Mouse (Mus musculus) testis, adult 2 months (tissue): ENCODE data around the gene Coasy. TPM values are rescaled to one million over a fixed set of nuclear protein-coding genes. Genes with fewer than 3 reads are reported as not detected.

Experiments
- H3K27ac ChIP-seq: fragments of 200-500 bp; 2 replicates; pipeline ENCODE4 v1.5.1; 2012; ENCODE audit warnings: low read depth, low read length; ENCODE audit not compliant: control insufficient read depth, insufficient read depth
- H3K27me3 ChIP-seq: fragments of 200-500 bp; 2 replicates; pipeline ENCODE4 v1.6.1; 2012; ENCODE audit warnings: mild to moderate bottlenecking, low read length, moderate library complexity; ENCODE audit not compliant: control insufficient read depth, insufficient read depth
- H3K36me3 ChIP-seq: fragments of 200-500 bp; 2 replicates; pipeline ENCODE4 v1.6.1; 2012; ENCODE audit warnings: mild to moderate bottlenecking, low read length; ENCODE audit not compliant: control insufficient read depth, insufficient read depth
- H3K4me1 ChIP-seq: fragments of 200-500 bp; 2 replicates; pipeline ENCODE4 v1.6.1; 2012; ENCODE audit warnings: low read length; ENCODE audit not compliant: control insufficient read depth, insufficient read depth
- H3K4me3 ChIP-seq: fragments of 200-500 bp; 2 replicates; pipeline ENCODE4 v1.5.1; 2012; ENCODE audit warnings: low read depth, mild to moderate bottlenecking, low read length, moderate library complexity, mixed read lengths; ENCODE audit not compliant: control insufficient read depth
- CTCF ChIP-seq: fragments of 200-500 bp; IDR thresholded peaks from 2 replicates; pipeline ENCODE4 v1.5.1; 2012; ENCODE audit warnings: low read depth, mild to moderate bottlenecking, inconsistent platforms, low read length, moderate library complexity; ENCODE audit not compliant: control insufficient read depth, insufficient read depth, insufficient replicate concordance
- POLR2A ChIP-seq: fragments of 200-500 bp; IDR thresholded peaks from 2 replicates; pipeline ENCODE4 v1.6.1; 2012; ENCODE audit warnings: low read depth, mild to moderate bottlenecking, inconsistent platforms, low read length, moderate library complexity; ENCODE audit not compliant: control insufficient read depth
- polyA plus RNA-seq: library from polyadenylated mRNA; depleted of rRNA; stranded (reverse); fragments of >200 nt; gene quantifications from 2 replicates; pipeline ENCODE4 v1.2.3, GENCODE M21; 2012

Coasy gene
- polyA plus RNA-seq, 1 experiment = 21.0 TPM

DNA sequence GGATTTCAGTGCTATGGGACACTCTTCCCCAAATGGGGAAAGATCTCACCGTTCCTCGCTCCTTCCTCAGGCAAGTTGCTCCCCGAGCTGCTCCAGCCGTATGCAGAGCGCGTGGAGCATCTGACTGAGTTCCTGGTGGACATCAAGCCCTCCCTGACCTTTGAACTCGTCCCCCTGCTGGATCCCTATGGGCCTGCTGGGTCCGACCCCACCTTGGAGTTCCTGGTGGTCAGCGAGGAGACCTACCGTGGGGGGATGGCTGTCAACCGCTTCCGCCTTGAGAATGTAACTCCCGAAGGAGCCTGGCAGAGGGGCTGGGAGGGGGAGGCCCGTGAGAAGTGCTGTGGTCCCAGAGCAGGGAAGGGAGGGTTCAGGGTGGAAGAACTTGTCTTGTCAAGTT lies 1.9 kb downstream of the Coasy start:
- no peak overlapping the region for H3K4me3 ChIP-seq
- H3K4me1 ChIP-seq = peaks cover 18% of the 10 kb centered on the region
- TF ChIP-seq POLR2A (no peak), CTCF (no peak)

DNA sequence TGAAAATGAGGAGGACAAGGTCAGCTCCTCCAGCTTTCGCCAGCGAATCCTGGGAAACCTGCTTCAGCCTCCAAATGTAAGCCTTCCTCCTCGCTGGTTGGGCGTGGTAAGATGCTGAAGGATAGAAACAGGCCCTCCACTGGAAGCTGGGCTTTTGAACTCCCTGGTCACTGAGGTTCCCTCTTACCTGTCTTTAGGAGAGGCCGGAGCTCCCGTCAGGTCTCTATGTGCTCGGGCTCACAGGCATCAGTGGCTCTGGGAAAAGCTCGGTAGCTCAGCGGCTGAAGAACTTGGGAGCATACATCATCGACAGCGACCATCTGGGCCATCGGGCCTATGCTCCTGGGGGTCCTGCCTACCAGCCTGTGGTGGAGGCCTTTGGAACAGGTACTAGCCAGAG lies 2.4 kb downstream of the Coasy start:
- TF ChIP-seq POLR2A (no peak), CTCF (no peak)
- H3K36me3 ChIP-seq = no peaks in the 10 kb centered on the region
- no peak overlapping the region for H3K4me3 ChIP-seq
- no peak overlapping the region for H3K27ac ChIP-seq
- peaks cover 16% of the 10 kb centered on the region for H3K4me1 ChIP-seq
- no peaks in the 10 kb centered on the region for H3K27me3 ChIP-seq

More for the DNA sequence above, 1.9 kb downstream of the Coasy start:
- no peaks in the 10 kb centered on the region for H3K27me3 ChIP-seq
- no peaks in the 10 kb centered on the region for H3K36me3 ChIP-seq
- H3K27ac ChIP-seq = no peak overlapping the region

GRCm38 (mm10) chr11:101085617-101086322 lies 3.4 kb downstream of the Coasy start:
- no peak overlapping the region for H3K27ac ChIP-seq
- TF ChIP-seq CTCF (no peak), POLR2A (no peak)
- H3K4me1 ChIP-seq = peaks cover 15% of the 10 kb centered on the region
- no peaks in the 10 kb centered on the region for H3K27me3 ChIP-seq
- H3K36me3 ChIP-seq = no peaks in the 10 kb centered on the region
- H3K4me3 ChIP-seq = no peak overlapping the region

GRCm38 (mm10) chr11:101086323-101086674 lies 3.9 kb downstream of the Coasy start:
- peaks cover 15% of the 10 kb centered on the region for H3K4me1 ChIP-seq
- H3K27me3 ChIP-seq = no peaks in the 10 kb centered on the region
- no peaks in the 10 kb centered on the region; the same call in 1 of the 2 replicates for H3K36me3 ChIP-seq
- no peak overlapping the region for H3K4me3 ChIP-seq
- TF ChIP-seq POLR2A = no peak
- no peak for TF ChIP-seq CTCF
- 0 out of 2 replicates have a peak overlapping the region, but pooled peaks have one; percentile 65 for H3K27ac ChIP-seq

- Histone ChIP-seq H3K27ac (peak within 1 kb of the TSS; percentile 65), H3K4me3 (peak within 1 kb of the TSS; percentile 49), H3K36me3 (no peaks in the 10 kb centered on the region; the same call in 1 of the 2 replicates), H3K27me3 (no peaks in the 10 kb centered on the region), H3K4me1 (peaks cover 15% of the 10 kb centered on the region)
- no peak for TF ChIP-seq CTCF
- TF ChIP-seq POLR2A = peak; percentile 73
Observed at GRCm38 (mm10) chr11:101086756-101087681, 4.7 kb downstream of the Coasy start, which contains the start of gene Mlx. Gene Mlx, plus strand, starts transcription at chr11:101087277.

DNA sequence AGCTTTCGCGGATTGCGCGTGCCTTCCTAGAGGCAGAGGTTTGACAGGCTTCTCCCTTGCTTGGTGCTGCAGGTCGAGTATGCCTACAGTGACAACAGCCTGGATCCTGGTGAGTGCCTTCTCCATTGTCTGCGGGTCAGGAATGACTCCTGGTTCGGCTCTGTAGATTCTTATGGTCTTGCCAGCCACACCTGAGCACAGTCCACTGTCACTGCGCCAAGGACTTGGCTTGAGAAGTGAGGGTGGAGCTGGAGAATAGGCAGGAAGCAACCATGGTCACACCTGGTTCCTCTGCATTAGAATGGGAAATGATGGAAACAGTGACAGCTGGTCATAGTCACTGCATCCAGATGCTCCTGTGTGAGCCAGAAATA lies 5.3 kb downstream of the Coasy start:
- peak overlapping the region; percentile 49 for H3K4me3 ChIP-seq
- TF ChIP-seq CTCF (no peak), POLR2A (no peak)
- H3K4me1 ChIP-seq = peaks cover 15% of the 10 kb centered on the region
- H3K27ac ChIP-seq = no peak overlapping the region
- H3K36me3 ChIP-seq = peaks cover 5% of the 10 kb centered on the region
- H3K27me3 ChIP-seq = no peaks in the 10 kb centered on the region

DNA sequence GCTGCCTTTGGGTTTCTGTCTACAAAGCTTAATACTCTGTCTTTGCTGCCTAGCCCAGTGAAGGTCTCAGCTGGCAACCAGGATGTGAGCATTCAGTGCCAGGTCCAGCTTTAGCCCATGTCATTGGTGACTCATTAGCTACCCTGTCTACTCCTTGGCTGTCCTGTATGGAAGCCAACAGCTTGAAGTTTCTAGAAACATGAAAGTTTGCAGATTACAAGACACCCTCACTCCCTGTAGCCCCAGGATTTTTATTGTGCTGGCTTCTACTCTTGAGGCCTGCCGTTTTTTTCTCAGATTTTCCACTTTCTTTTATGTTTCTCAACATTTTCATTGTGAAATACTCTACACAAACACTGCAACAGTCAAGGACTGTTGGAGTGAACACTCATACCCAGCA lies 7.6 kb downstream of the Coasy start:
- no peaks in the 10 kb centered on the region for H3K27me3 ChIP-seq
- TF ChIP-seq POLR2A = no peak
- no peak for TF ChIP-seq CTCF
- no peak overlapping the region for H3K27ac ChIP-seq
- peaks cover 9% of the 10 kb centered on the region for H3K36me3 ChIP-seq
- no peak overlapping the region for H3K4me3 ChIP-seq
- H3K4me1 ChIP-seq = peaks cover 8% of the 10 kb centered on the region
